Mouse (Mus musculus) heart, adult 2 months (tissue): Measurements from ENCODE around the gene Tpte.

Experiments used
- CTCF ChIP-seq: fragments of 200-600 bp; IDR thresholded peaks from 2 replicates; pipeline ENCODE4 v1.8.1; 2022; ENCODE audit warnings: antibody characterized with exemption, mild to moderate bottlenecking, moderate library complexity
- POLR2A ChIP-seq: fragments of 200-500 bp; IDR thresholded peaks from 2 replicates; pipeline ENCODE4 v1.6.1; 2011; ENCODE audit warnings: mild to moderate bottlenecking, low read depth, low read length, control low read depth; ENCODE audit not compliant: insufficient read depth

GRCm38 (mm10) chr8:22400593-22400992 lies 117.4 kb downstream of the Tpte start:
- TF ChIP-seq POLR2A = no peak
- TF ChIP-seq CTCF = no peak
